Mouse (Mus musculus) heart, adult 2 months (tissue): Measurements from ENCODE around the gene Hspa1l.

Source experiments
- CTCF ChIP-seq: fragments of 200-600 bp; IDR thresholded peaks from 2 replicates; pipeline ENCODE4 v1.8.1; 2022; ENCODE audit warnings: antibody characterized with exemption, mild to moderate bottlenecking, moderate library complexity
- EP300 ChIP-seq: fragments of 200-500 bp; IDR thresholded peaks from 2 replicates; pipeline ENCODE4 v1.6.1; 2011; ENCODE audit warnings: low read depth, low read length, control low read depth; ENCODE audit not compliant: insufficient read depth
- POLR2A ChIP-seq: fragments of 200-500 bp; IDR thresholded peaks from 2 replicates; pipeline ENCODE4 v1.6.1; 2011; ENCODE audit warnings: mild to moderate bottlenecking, low read depth, low read length, control low read depth; ENCODE audit not compliant: insufficient read depth

- no peak; the same call in 1 of the 2 replicates for TF ChIP-seq CTCF
- TF ChIP-seq POLR2A: no peak
- TF ChIP-seq EP300: peak; percentile 86; the same call in 1 of the 2 replicates
Measured at GRCm38 (mm10) chr17:35021163-35021808, 48.8 kb downstream of the Hspa1l start.
